Mouse (Mus musculus) myocyte (in vitro differentiated cells): Measurements from ENCODE around the gene Pacsin2.
"Not testable (repeated sequence)": the region's sequence is repeated elsewhere in the genome, so short reads cannot be mapped to it uniquely, and the experiment has no call there.

Experiments
- POLR2A ChIP-seq: IDR thresholded peaks from one replicate; pipeline ENCODE4 v1.6.1; 2011; ENCODE audit warnings: low read depth, mild to moderate bottlenecking, control low read depth, moderate library complexity; ENCODE audit not compliant: insufficient read length
- TCF12 ChIP-seq: IDR thresholded peaks from one replicate; pipeline ENCODE4 v1.6.1; 2011; ENCODE audit warnings: mild to moderate bottlenecking, control low read depth; ENCODE audit not compliant: poor library complexity, insufficient read depth, severe bottlenecking

- not testable (repeated sequence) for TF ChIP-seq TCF12, POLR2A
Observed at GRCm38 (mm10) chr15:83368702-83369101, 95.7 kb downstream of the Pacsin2 start.
